In genomic region chr8:109104798-109105326, GRCm38 (mm10) we compare ENCODE assay signal across 21 mouse cellular contexts.
A peak's percentile ranks its signal among the peaks of the same experiment; 100 is the strongest.
DNase-seq lines count a peak whose midpoint lies in the region; ATAC-seq lines count a peak whose summit lies in the region.
"Had no signal": no experiment of that assay in that cellular context is flagged by ENCODE, and none has a peak within 500 bp of the region (broad histone marks: within the 10 kb centered on the region; RNA-seq: fewer than 3 reads in every experiment).

No protein-coding gene starts in this region.

- no peaks in the 10 kb centered on the region for H3K36me3 ChIP-seq in heart, embryonic 14.5 days (ENCODE audit: control insufficient read depth, insufficient read depth, low read length)
- no peaks in the 10 kb centered on the region for H3K36me3 ChIP-seq in lung, embryonic 15.5 days
- no peaks in the 10 kb centered on the region for H3K36me3 ChIP-seq in limb, embryonic 12.5 days
- H3K36me3 ChIP-seq: forebrain, embryonic 12.5 days; G1E; neural tube, embryonic 12.5 days; stomach, embryonic 15.5 days had no signal

- H3K27ac ChIP-seq in heart, embryonic 14.5 days (replicated peaks in 1 of 2; ENCODE audit: control insufficient read depth in 1 of 2, insufficient read depth in 1 of 2, low read depth in 2 of 2, low read length in 2 of 2), result peak overlapping the region; percentile 72 to 73
- peak overlapping the region; percentile 16; the same call in 1 of the 2 replicates for H3K27ac ChIP-seq in lung, embryonic 15.5 days
- peak overlapping the region; percentile 75 for H3K27ac ChIP-seq in limb, embryonic 12.5 days
- H3K27ac ChIP-seq: forebrain, embryonic 12.5 days; neural tube, embryonic 12.5 days; stomach, embryonic 15.5 days had no signal

- H3K4me3 ChIP-seq in heart, embryonic 14.5 days (ENCODE audit: control insufficient read depth in 1 of 2, insufficient read depth in 1 of 2, low read depth in 1 of 2, low read length in 2 of 2), result peak overlapping the region in 1 of 2 experiments; percentile 35; a peak in 2 of 4 replicates
- H3K4me3 ChIP-seq in lung, embryonic 15.5 days, result no peak overlapping the region
- H3K4me3 ChIP-seq in limb, embryonic 12.5 days (replicated peaks), result no peak overlapping the region
- H3K4me3 ChIP-seq: forebrain, embryonic 12.5 days; megakaryocyte, embryonic 14.5 days; neural tube, embryonic 12.5 days; stomach, embryonic 15.5 days had no signal

- H3K27me3 ChIP-seq in heart, embryonic 14.5 days (ENCODE audit: control insufficient read depth, insufficient read depth, low read length), result no peaks in the 10 kb centered on the region
- no peaks in the 10 kb centered on the region for H3K27me3 ChIP-seq in lung, embryonic 15.5 days
- H3K27me3 ChIP-seq in limb, embryonic 12.5 days, result no peaks in the 10 kb centered on the region
- H3K27me3 ChIP-seq: forebrain, embryonic 12.5 days; megakaryocyte, embryonic 14.5 days; neural tube, embryonic 12.5 days; stomach, embryonic 15.5 days had no signal

- intact Hi-C loops in heart, postnatal 14 days (cut with DNase I), result no loop called here

- H3K9ac ChIP-seq in heart, embryonic 14.5 days (ENCODE audit: low read length), result no peak overlapping the region
- no peak overlapping the region for H3K9ac ChIP-seq in lung, embryonic 15.5 days
- no peak overlapping the region for H3K9ac ChIP-seq in limb, embryonic 12.5 days (replicated peaks)
- H3K9ac ChIP-seq: forebrain, embryonic 12.5 days; neural tube, embryonic 12.5 days; stomach, embryonic 15.5 days had no signal

- ATAC-seq in cerebellum, adult (ENCODE audit: insufficient number of reproducible peaks, low FRiP score, low TSS enrichment), result peak; percentile 15; the same call in 1 of the 2 replicates
- peak; percentile 75 for ATAC-seq in heart, embryonic 14.5 days (ENCODE audit: insufficient number of reproducible peaks, insufficient read depth, low FRiP score, low read depth)
- ATAC-seq in lung, embryonic 15.5 days (ENCODE audit: borderline replicate concordance, extremely low read depth, low FRiP score, low TSS enrichment), result no peak
- ATAC-seq in limb, embryonic 12.5 days (ENCODE audit: insufficient number of reproducible peaks, insufficient read depth, low FRiP score, low TSS enrichment, low read depth), result no peak
- ATAC-seq: CD4-positive, CD25-positive, alpha-beta regulatory T cell, adult 4 months; hindbrain, embryonic 16.5 days; midbrain, embryonic 16.5 days had no signal

- DNase-seq in cerebellum, adult 8-10 months, result no peak
- no peak for DNase-seq in heart, postnatal 14 days
- DNase-seq in lung, postnatal 36 days, result no peak
- DNase-seq in right cerebral cortex, postnatal 36 days (ENCODE audit: low spot score in 2 of 2), result no peak
- DNase-seq: adrenal gland, postnatal 36 days; cerebellum, adult 9-10 months; kidney, adult 11 months; left cerebral cortex, postnatal 4 days; thymus, adult 2 months had no signal

- H3K4me1 ChIP-seq in heart, embryonic 14.5 days (ENCODE audit: control insufficient read depth in 2 of 2, insufficient read depth in 2 of 2, low read length in 2 of 2), result peaks cover 11 to 25% of the 10 kb centered on the region in 2 experiments
- peaks cover 25% of the 10 kb centered on the region for H3K4me1 ChIP-seq in lung, embryonic 15.5 days
- peaks cover 36% of the 10 kb centered on the region for H3K4me1 ChIP-seq in limb, embryonic 12.5 days (replicated peaks)
- H3K4me1 ChIP-seq: megakaryocyte, embryonic 14.5 days had no signal

- peak overlapping the region; percentile 72 for H3K4me2 ChIP-seq in heart, embryonic 14.5 days (ENCODE audit: low read length)
- peak overlapping the region; percentile 29; the same call in 1 of the 2 replicates for H3K4me2 ChIP-seq in lung, embryonic 15.5 days
- no peak overlapping the region; the same call in 1 of the 2 replicates for H3K4me2 ChIP-seq in limb, embryonic 12.5 days
- H3K4me2 ChIP-seq: forebrain, embryonic 12.5 days; neural tube, embryonic 12.5 days; stomach, embryonic 15.5 days had no signal

- WGBS in heart, embryonic 14.5 days, result 10% methylated on average over 6 of the region's 6 CpGs
- WGBS in lung, embryonic 15.5 days, result 62% methylated on average over 6 of the region's 6 CpGs
- 41% methylated on average over 6 of the region's 6 CpGs for WGBS in limb, embryonic 12.5 days

- H3K9me3 ChIP-seq in heart, embryonic 14.5 days (ENCODE audit: control insufficient read depth, low read length), result no peaks in the 10 kb centered on the region
- H3K9me3 ChIP-seq in lung, embryonic 15.5 days, result no peaks in the 10 kb centered on the region
- no peaks in the 10 kb centered on the region for H3K9me3 ChIP-seq in limb, embryonic 12.5 days
- H3K9me3 ChIP-seq: forebrain, embryonic 12.5 days; neural tube, embryonic 12.5 days; stomach, embryonic 15.5 days had no signal

Comparison
In these comparisons a context has a peak if more than half of its experiments do, and no peak if none do; other contexts are left out.
1. ATAC-seq: peak in cerebellum, adult (single experiment) and heart, embryonic 14.5 days (single experiment); none in lung, embryonic 15.5 days (single experiment) and limb, embryonic 12.5 days (single experiment).
2. H3K27ac ChIP-seq: peak in every context shown above with its lines; median percentile 75 in limb, embryonic 12.5 days; 72 in heart, embryonic 14.5 days; 16 in lung, embryonic 15.5 days.